Mouse (Mus musculus) MEL (cell line): Measurements from ENCODE around the gene Slc25a22.

Source experiments
- CHD2 ChIP-seq: IDR thresholded peaks from 2 replicates; pipeline ENCODE4 v1.6.1; 2011; ENCODE audit warnings: low read length, improper control_type of control experiment
- CTCF ChIP-seq, 3 experiments: IDR thresholded peaks in 2 of 3; conservative IDR thresholded peaks in 1 of 3; 2 replicates each; pipeline ENCODE4 v1.5.1; 2011 to 2012; ENCODE audit warnings: low read length in 3 of 3, low read depth in 2 of 3, mild to moderate bottlenecking in 2 of 3, improper control_type of control experiment in 1 of 3, inconsistent platforms in 1 of 3, mixed read lengths in 1 of 3, moderate library complexity in 1 of 3; ENCODE audit not compliant: control insufficient read depth in 1 of 3, insufficient read depth in 1 of 3, poor library complexity in 1 of 3, severe bottlenecking in 1 of 3
- E2F4 ChIP-seq: IDR thresholded peaks from 2 replicates; pipeline ENCODE4 v1.6.1; 2011; ENCODE audit warnings: low read depth, low read length, improper control_type of control experiment, borderline replicate concordance
- EP300 ChIP-seq, 2 experiments: IDR thresholded peaks; 2 replicates each; pipeline ENCODE4 v1.6.1; 2011; ENCODE audit warnings: improper control_type of control experiment in 2 of 2, low read length in 2 of 2, low read depth in 1 of 2, mild to moderate bottlenecking in 1 of 2
- HCFC1 ChIP-seq: IDR thresholded peaks from 2 replicates; pipeline ENCODE4 v1.6.1; 2012; ENCODE audit warnings: low read depth, mild to moderate bottlenecking, inconsistent platforms, low read length, improper control_type of control experiment, moderate library complexity
- JUND ChIP-seq: IDR thresholded peaks from 2 replicates; pipeline ENCODE4 v1.6.1; 2011; ENCODE audit warnings: low read depth, mild to moderate bottlenecking, improper control_type of control experiment, low read length
- KAT2A ChIP-seq: conservative IDR thresholded peaks from 2 replicates; pipeline ENCODE4 v1.6.1; 2012; ENCODE audit warnings: low read depth, low read length, improper control_type of control experiment, inconsistent platforms
- MXI1 ChIP-seq: IDR thresholded peaks from 2 replicates; pipeline ENCODE4 v1.6.1; 2011; ENCODE audit warnings: mild to moderate bottlenecking, low read depth, low read length, improper control_type of control experiment
- NRF1 ChIP-seq: IDR thresholded peaks from 2 replicates; pipeline ENCODE4 v1.6.1; 2014; ENCODE audit warnings: low read depth, mild to moderate bottlenecking, inconsistent platforms, low read length, improper control_type of control experiment, moderate library complexity; ENCODE audit not compliant: poor library complexity, insufficient read depth, severe bottlenecking
- POLR2A ChIP-seq, 2 experiments: IDR thresholded peaks; 2 replicates each; pipeline ENCODE4 v1.6.1; 2011 to 2012; ENCODE audit warnings: low read length in 2 of 2, mild to moderate bottlenecking in 2 of 2, control low read depth in 1 of 2, improper control_type of control experiment in 1 of 2, low read depth in 1 of 2, moderate library complexity in 1 of 2; ENCODE audit not compliant: control insufficient read depth in 1 of 2, insufficient read depth in 1 of 2, poor library complexity in 1 of 2
- POLR2AphosphoS2 ChIP-seq: IDR thresholded peaks from 2 replicates; pipeline ENCODE4 v1.6.1; 2011; ENCODE audit warnings: low read length, improper control_type of control experiment
- POLR2AphosphoS5 ChIP-seq: IDR thresholded peaks from 2 replicates; pipeline ENCODE4 v1.6.1; 2012; ENCODE audit warnings: low read depth, borderline replicate concordance, mild to moderate bottlenecking, inconsistent platforms, low read length, moderate library complexity, mixed read lengths
- RCOR1 ChIP-seq: IDR thresholded peaks from 2 replicates; pipeline ENCODE4 v1.6.1; 2012; ENCODE audit warnings: low read depth, mild to moderate bottlenecking, inconsistent platforms, low read length, improper control_type of control experiment

DNA sequence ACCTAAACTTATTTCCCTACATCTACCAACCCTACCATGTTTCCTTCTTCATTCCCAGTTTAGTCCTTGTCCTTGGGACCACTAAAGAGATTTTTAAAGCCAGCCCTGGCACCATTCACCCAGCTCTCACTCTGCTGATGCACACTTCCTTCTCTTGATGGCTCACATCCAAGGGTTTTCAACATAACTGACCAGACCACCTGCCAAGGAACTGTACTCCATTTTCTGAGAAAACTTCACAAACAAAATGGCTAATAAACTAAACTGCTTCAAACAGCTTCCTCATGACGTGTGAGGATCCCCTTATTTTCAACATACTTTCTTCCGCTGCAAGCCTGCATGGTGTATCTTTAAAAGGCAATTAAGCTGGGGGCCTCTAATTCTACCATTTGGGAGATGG lies 15.9 kb upstream of the Slc25a22 start:
- no peak for TF ChIP-seq CTCF (IDR thresholded peaks at IDR 0.05 in 2 of 3, conservative IDR thresholded peaks at IDR 0.05 in 1 of 3; ENCODE audit: control insufficient read depth in 1 of 3, insufficient read depth in 1 of 3, low read depth in 2 of 3, low read length in 3 of 3, poor library complexity in 1 of 3, severe bottlenecking in 1 of 3)
- no peak for TF ChIP-seq RCOR1
- TF ChIP-seq HCFC1, result no peak
- no peak for TF ChIP-seq POLR2AphosphoS5
- TF ChIP-seq POLR2A (IDR thresholded peaks at IDR 0.05; ENCODE audit: control insufficient read depth in 1 of 2, insufficient read depth in 1 of 2, low read depth in 1 of 2, low read length in 2 of 2, poor library complexity in 1 of 2), result no peak
- no peak for TF ChIP-seq JUND
- TF ChIP-seq POLR2AphosphoS2, result no peak
- no peak for TF ChIP-seq E2F4
- no peak for TF ChIP-seq EP300 (IDR thresholded peaks at IDR 0.05; ENCODE audit: low read depth in 1 of 2, low read length in 2 of 2)
- TF ChIP-seq MXI1, result no peak
- no peak for TF ChIP-seq NRF1
- no peak for TF ChIP-seq CHD2
- TF ChIP-seq KAT2A, result no peak
